Mouse (Mus musculus) brain, adult 2 months (tissue): ENCODE data around the gene Kcng1.

Experiments
- DNase-seq: peaks from one replicate; pipeline ENCODE4 v3.0.0; 2011; ENCODE audit warnings: low read depth, low spot score

The Kcng1 gene

DNA sequence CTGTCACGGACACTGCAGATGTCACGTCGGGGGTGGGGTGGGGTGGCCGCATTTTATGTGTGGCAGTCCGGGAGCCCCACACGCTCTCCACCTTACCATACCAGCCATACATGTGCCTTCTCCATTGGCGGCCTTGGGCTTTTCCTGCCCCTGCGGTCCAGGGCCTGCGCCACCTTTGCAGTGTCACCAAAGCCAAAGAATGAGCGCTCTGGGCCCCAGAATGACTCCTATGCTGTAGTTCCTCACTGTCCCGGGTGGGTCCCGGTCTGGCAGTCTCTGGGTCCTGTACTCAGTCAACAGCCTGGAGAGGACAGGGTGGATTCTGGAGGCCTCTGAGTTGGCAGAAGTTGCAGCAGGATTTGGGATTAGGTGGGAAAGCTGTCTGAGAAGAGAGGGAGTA is at the start of gene Kcng1:
Kcng1 (minus strand) TSS at position 155 of the 400 bp plus-strand sequence.
- no peak for DNase-seq

DNA sequence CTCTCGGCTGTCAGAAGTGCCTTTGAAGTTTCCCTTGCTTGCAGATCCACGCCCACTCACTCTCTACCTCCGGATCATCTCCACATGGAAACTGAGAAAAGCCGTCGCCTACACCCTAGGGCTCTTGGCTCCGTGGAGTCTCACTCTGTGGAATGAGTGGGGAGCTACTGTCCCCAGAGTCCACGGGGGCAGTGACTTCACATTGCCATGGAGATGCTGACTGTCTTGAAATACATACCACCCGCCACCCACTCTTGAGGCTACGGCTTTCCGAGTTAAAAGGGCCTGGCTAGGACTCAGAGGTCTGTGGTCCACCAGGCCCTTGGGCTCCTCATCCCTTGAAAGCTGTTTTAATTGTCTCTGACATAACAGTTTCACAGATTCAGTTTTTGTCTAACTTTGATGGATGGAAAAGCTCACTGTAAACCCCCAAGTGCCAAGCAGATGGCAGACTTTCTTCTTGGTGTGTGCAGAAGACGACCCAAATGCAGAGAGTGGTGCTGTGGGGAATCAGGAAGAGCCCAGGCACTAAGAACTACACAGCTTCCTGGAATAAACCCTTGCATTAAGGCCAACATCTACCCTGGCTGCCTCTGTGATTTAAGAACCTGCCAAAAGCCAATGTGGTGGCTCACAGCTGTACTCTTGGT is 49.0 kb upstream of the Kcng1 start:
- DNase-seq, result peak; percentile 90

DNA sequence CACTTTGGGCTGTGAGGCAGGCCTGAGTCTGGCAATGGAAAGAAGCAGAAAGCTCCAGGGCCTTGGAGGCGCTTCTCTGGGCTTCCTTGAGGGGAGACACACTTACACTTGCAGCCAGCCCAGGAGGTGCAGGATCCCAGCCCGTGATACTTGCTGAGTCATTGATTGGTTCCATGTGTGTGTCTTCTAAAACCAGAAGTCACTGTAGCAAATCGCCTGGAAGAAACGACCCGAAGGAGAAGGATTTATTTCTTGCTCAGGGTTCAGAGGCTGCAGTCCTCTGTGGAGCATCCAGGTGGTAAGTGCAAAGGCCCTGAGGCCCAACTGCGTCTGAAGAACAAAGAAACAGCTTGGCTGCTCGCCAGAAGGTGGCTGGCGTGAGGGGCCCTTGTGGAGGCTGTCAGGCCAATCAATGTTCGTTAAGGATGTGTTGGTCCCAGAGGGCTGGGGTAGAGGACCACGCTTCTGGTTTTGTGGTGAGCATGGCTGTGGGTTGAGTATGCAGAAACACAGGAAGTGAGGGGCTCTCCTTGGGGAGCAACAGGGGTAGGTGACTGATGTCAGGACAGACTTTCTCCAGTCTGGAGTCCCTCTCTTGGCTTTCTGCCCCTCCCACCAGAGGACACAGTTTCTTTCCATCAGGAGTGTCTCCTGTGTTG is 40.3 kb upstream of the Kcng1 start:
- no peak for DNase-seq

DNA sequence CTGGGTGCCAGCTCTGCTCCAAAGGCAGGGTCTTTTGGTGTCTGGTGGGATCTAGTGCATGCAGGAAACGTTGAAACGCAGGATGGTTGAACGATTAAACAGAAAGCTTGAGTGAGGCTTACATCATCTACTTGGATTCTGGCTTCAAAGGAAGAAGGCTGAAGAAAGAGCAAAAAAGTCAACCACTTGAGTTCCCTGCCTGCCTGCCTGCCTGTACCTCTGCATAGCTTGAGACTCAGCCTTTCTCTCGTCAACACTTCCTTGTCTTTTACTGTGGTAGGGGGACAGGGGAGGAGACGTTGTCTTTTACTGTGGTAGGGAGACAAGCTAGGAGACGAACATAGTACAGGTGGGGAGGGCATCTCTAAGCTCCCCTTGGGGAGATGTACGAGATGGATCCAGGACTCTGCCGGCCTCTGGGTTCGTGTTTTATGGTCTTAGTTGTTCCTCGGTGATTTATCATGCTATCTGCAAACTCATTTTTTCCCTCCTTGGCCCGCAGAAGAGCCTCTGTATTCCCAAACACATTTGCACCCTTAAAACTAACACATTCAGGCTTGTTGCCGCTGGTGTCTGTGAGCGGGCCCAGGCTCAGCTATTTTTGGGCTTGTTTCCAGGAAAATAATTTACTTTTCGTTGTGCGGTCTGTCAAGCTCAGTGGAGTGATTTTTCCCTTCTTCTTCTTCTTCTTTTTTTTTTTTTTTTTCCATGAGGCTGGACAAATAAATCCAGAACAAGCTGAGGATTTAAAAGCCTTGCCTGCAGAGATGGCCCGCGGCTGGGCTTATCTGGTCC is 39.0 kb upstream of the Kcng1 start:
- peak; percentile 44 for DNase-seq

DNA sequence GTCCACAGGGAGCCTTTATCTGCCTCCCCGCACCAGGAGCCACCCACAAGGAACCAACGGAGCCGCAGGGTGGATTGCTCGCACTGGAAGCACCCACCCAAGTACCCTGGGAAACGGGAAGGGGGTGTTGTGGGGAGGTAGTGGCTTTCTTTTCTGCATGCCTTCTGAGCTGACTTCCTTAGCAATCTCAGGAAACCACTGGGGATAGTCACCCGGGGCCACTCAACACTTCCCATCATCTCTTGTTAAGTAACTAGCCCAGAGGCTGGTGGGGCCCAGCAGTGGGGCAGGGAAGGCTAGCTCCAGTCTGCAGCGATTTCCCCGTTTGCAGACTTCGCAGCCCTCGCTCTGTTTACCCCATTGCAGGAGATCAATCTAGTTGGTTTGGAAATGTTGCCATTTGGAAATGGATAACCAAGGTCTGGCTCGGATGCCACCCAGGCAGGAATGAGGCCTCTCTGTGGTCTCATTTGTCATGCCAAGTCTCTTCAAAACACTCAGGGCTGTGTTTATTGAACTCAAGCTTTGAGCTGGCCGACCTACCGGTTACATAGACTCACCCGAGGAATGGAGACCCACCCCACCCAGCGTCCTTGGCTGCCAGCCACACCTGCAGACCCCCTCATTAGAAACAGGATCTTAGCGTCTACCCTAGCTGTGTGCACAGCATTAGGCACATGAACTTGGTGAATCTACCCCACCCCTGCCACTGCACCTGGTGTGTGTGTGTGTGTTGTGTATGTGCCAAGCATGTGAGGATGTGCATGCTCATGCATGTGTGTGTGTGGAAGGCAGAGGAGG is 33.3 kb upstream of the Kcng1 start:
- DNase-seq, result no peak

GRCm38 (mm10) chr2:168312504-168312903 is 31.0 kb upstream of the Kcng1 start:
- no peak for DNase-seq

DNA sequence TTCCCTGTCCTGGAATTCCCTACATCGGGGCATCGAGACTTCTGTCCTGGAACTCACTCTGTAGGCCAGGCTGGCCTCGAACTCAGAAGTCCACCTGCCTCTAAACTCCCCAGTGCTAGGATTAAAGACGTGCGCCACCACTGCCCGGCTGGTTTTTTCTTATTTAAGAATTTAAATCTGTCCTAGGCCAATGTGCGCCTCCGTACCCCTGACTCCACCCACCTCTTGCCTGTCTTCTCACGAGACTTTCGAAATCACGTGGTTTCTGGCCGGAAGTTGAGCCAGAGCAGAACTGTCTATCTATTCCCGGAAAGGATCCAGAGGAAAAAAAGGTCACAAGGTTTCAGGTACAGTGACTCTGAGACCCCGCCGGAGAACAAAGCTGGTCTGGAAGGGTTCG is 29.5 kb upstream of the Kcng1 start:
- no peak for DNase-seq

GRCm38 (mm10) chr2:168308916-168309315 is 27.4 kb upstream of the Kcng1 start:
- peak; percentile 59 for DNase-seq

DNA sequence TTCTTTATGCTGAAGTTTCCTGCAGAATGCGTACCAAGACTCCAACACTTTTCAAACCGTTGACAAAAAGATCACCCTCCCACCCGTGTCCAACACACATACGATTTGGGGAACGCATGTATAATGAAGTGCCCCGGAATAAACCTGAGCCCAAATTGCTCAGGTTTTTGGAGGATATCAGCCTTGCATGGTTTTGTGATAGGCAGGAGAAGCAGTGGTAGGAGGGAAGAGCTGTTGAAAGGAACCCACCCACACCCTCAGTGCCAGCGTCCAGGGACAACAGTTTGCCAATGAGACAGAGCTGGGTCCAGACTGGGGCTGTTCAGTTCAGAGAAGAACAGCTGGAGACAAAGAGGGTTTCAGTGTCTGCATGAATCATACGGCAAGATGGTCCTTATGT is 18.1 kb upstream of the Kcng1 start:
- DNase-seq, result peak; percentile 39

DNA sequence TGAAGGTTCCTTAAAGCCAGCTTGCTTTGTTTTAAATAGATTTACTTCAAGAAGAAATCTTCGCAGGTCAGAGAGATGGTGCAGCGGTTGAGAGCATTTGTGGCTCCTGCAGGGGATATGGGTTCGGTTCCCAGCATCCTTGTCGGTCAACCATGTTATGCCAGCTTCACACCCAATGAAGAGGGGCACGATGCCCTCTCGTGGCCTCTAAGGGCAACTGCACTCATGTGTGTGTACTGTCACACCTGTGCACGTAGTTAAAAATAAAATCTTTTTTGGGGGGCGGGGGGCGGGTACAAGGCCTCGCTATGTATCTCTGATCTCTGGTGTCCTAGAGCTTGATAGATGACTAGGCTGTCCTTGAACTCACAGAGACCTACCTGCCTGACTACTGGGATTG is 15.0 kb upstream of the Kcng1 start:
- no peak for DNase-seq

- no peak for DNase-seq
Measured at GRCm38 (mm10) chr2:168292521-168292920, 11.0 kb upstream of the Kcng1 start.

DNA sequence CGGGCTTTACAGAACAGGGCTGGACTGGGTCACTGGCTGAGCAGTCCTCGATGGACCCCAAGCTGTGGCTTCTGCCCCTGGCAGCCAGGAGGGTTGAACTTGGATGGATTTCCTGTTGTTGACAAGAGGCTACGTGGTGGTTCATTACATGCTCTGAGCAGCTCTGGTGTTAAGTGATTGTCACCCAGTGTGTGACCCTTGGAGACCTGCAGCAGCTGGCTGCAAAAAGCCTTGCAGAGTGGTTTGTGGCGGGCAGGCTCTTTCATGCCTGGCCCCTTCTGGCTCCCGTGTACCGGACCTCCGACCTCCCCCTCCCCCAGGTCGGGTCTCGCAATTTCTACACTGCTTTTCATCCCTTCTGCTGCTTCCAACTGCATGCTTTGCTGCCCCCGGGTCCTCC is 10.5 kb upstream of the Kcng1 start:
- DNase-seq, result no peak

GRCm38 (mm10) chr2:168289851-168290250 is 8.3 kb upstream of the Kcng1 start:
- DNase-seq, result no peak

- DNase-seq, result no peak
Measured at GRCm38 (mm10) chr2:168289016-168289415, 7.5 kb upstream of the Kcng1 start.

DNA sequence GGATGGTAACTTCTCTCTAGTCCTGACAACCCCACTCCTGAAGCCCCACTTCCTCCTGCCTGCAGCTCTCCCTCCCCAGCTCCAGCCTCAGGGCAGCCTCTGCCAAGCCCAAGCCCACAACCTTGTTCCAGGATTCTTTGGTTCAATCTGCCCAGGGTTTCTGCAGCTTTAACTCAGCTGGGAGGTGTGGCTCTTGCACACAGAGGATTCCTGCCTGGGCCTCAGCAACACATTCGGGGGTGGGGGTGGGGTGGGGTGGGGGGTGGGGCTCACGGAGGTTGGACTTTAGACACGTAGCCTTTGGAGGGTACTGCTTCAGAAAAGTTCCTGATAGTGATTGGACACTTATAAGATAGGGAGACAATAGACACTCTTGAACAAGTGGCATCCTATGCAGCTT is 5.5 kb upstream of the Kcng1 start:
- DNase-seq, result no peak

GRCm38 (mm10) chr2:168285143-168285542 is 3.6 kb upstream of the Kcng1 start:
- DNase-seq, result no peak

DNA sequence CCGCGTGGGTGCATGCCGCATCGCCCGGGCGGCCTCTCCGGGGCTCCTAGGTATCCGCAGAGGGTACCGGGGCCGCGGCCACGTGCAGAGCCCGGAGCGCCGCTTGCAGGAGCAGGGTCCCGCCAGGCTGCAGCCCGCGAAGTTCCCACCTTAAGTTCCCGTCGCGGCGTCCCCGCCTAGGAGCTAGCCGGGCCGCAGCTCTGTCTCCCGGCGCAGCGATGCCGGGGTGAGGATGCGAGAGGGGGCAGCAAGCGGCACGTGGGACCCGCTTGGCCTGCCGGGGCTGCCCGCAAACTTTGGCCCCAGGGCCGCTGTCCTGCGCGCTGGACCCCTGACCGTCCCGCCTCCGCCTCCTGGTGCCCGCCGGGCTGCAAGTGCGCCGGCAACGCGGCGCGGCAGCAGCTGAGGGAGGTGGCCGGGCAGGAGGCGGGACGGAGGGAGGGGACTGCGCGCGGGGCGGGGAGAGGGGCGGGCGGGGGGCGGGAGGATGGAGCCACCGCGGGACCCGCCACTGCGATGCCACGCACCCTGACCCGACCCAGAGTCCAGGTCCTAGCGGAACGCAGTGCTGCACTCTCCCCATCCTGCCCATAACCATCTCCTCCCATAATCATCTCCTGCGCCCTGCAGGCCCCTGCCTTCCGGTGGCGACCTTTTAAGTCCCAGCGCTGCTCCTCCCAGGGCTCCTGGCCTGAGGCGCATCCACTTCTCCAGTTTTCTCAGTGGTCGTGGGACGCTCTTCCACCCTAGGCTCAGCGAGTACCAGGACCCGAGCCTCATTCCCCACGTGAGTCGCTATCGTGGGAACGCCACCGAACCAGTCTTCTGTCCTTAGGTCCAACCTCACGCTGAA is 581 bp downstream of the Kcng1 start:
- peak; percentile 34 for DNase-seq

- peak; percentile 62 for DNase-seq
Measured at GRCm38 (mm10) chr2:168274374-168274935, 7.1 kb downstream of the Kcng1 start.

GRCm38 (mm10) chr2:168273387-168273786 is 8.1 kb downstream of the Kcng1 start:
- DNase-seq, result no peak

- DNase-seq, result no peak
Measured at GRCm38 (mm10) chr2:168268033-168268432, 13.5 kb downstream of the Kcng1 start.

GRCm38 (mm10) chr2:168260900-168261299 is 20.6 kb downstream of the Kcng1 start:
- peak; percentile 82 for DNase-seq
